Comparison of ENCODE assay signal across 8 mouse cellular contexts in the genomic region with DNA sequence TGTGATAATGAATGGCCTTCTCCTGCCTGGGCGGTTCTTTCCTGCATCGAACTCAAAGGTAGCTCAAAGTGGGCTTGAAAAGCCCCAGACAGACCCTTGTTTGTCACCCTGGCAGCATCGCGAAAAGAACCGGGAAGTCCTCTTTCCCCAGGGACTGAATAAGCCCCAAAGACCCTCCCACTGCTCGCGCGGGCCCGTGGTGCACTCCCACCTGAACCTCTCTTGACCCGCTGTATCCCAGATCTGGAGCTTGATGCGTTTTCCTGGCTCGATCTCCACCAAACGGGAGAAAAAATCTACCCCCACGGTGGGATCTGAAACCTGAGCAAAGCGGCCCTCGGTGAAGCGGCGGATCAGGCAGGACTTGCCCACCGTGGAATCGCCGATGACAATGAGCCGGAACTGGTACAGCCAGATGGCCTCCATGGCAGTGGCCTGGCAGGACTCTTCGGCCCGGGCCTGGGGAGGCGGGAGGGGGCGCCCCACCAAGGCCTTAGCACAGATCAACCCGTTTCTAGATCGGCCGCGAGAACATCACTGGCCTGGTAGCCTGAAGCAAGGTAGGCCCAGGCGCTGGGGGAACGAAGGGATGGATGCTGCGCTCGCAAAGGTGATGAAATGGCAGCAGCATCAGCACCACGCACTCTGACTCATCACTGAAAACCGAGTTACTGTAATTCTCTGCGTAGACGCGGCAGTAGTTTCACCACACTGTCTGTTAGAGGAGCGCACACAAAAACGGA. TPM values are rescaled to one million over a fixed set of nuclear protein-coding genes. Genes with fewer than 3 reads are reported as not detected.
DNase-seq lines count a peak whose midpoint lies in the region; ATAC-seq and TF ChIP-seq lines count a peak whose summit lies in the region.

A gene (minus strand): TSS at position 650 of the 743 bp plus-strand sequence.

- peak within 1 kb of the TSS; percentile 45 for H3K4me2 ChIP-seq in hindbrain, embryonic 12.5 days (replicated peaks)

- 15% methylated on average over 41 of the region's 41 CpGs for WGBS in hindbrain, embryonic 12.5 days
- 8% methylated on average over 38 of the region's 41 CpGs for WGBS in small intestine, adult 2 months

- intact Hi-C loops in heart, postnatal 25 days (cut with DNase I): no loop called here

- no peaks in the 10 kb centered on the region for H3K27me3 ChIP-seq in hindbrain, embryonic 12.5 days
- H3K27me3 ChIP-seq in small intestine, adult 2 months (ENCODE audit: control insufficient read depth, insufficient read depth, low read length): no peaks in the 10 kb centered on the region

- peak within 1 kb of the TSS; percentile 88 for H3K27ac ChIP-seq in hindbrain, embryonic 12.5 days
- H3K27ac ChIP-seq in small intestine, adult 2 months (ENCODE audit: insufficient read depth, low read depth, low read length): no peak within 1 kb of the TSS

- TF ChIP-seq CTCF in small intestine, adult 2 months (IDR thresholded peaks at IDR 0.05; ENCODE audit: extremely low read depth, insufficient read length, insufficient replicate concordance, low read depth, low read length): no peak

- ATAC-seq in hindbrain, embryonic 12.5 days (ENCODE audit: low FRiP score): peak; percentile 91
- ATAC-seq in megakaryocyte progenitor cell, adult 5-6 weeks (replicated peaks; ENCODE audit: poor library complexity): peak; percentile 42

- DNase-seq in heart, adult 11 months: peak; percentile 84
- DNase-seq in heart, postnatal 25 days (ENCODE audit: low spot score): no peak
- DNase-seq in brain, adult 2 months (ENCODE audit: low read depth, low spot score): peak; percentile 93
- peak; percentile 24 for DNase-seq in fibroblast of lung, adult 2 months (ENCODE audit: low read depth)
- DNase-seq in left cerebral cortex, adult 18-20 months (ENCODE audit: low spot score in 2 of 2): peak; percentile 51 to 63

- H3K9ac ChIP-seq in hindbrain, embryonic 12.5 days: peak within 1 kb of the TSS; percentile 66

- no peak for TF ChIP-seq POLR2A in small intestine, adult 2 months (IDR thresholded peaks at IDR 0.05; ENCODE audit: low read depth, low read length)

- no peaks in the 10 kb centered on the region for H3K36me3 ChIP-seq in hindbrain, embryonic 12.5 days
- no peaks in the 10 kb centered on the region for H3K36me3 ChIP-seq in small intestine, adult 2 months (ENCODE audit: control insufficient read depth, insufficient read depth, low read length)

- H3K4me1 ChIP-seq in hindbrain, embryonic 12.5 days: no peaks in the 10 kb centered on the region
- H3K4me1 ChIP-seq in small intestine, adult 2 months (ENCODE audit: control insufficient read depth, insufficient read depth, insufficient read length, low read length): no peaks in the 10 kb centered on the region

- no peaks in the 10 kb centered on the region for H3K9me3 ChIP-seq in hindbrain, embryonic 12.5 days (replicated peaks)

- peak within 1 kb of the TSS; percentile 53 for H3K4me3 ChIP-seq in hindbrain, embryonic 12.5 days
- peak within 1 kb of the TSS; percentile 58 for H3K4me3 ChIP-seq in small intestine, adult 2 months (ENCODE audit: low read depth, low read length)

RNA-seq across cellular contexts. Expression of the gene that starts here (rescaled TPM):
- not detected for total RNA-seq in heart, postnatal 25 days (2021)
- polyA plus RNA-seq in hindbrain, embryonic 12.5 days (2016; fragmentation: Nextera tagmentation; extraction: Ambion mirVana): 19.9 and 20.3 TPM in 2 replicates
- 10 to 100 TPM; 39.4 to 41.7 TPM for total RNA-seq in left cerebral cortex, adult 18-20 months (2021)
- total RNA-seq in megakaryocyte progenitor cell, adult 5-6 weeks (2015): not detected in 2 replicates
- not detected in 2 replicates for total RNA-seq in megakaryocyte progenitor cell, adult 5-6 weeks (2017)
- 0.09 and 0.15 TPM in 2 replicates for polyA plus RNA-seq in small intestine, adult 2 months (2012; rRNA removed)

Comparison
In these comparisons a context has a peak if more than half of its experiments do, and no peak if none do; other contexts are left out.
1. RNA of the gene that starts here (total RNA-seq): 39.4 to 41.7 TPM in left cerebral cortex, adult 18-20 months; not detected in heart, postnatal 25 days and not detected in megakaryocyte progenitor cell, adult 5-6 weeks; every median in the first group is over 10 times any median in the second.
2. RNA of the gene that starts here (polyA plus RNA-seq): 19.9 to 20.3 TPM in hindbrain, embryonic 12.5 days; 0.09 to 0.15 TPM in small intestine, adult 2 months; every median in the first group is over 10 times any median in the second.
3. Peak in ATAC-seq in megakaryocyte progenitor cell, adult 5-6 weeks; RNA of the gene not detected or under 1 TPM.